Mouse (Mus musculus) MEL (cell line): Measurements from ENCODE around the gene Abcc1. TPM values are rescaled to one million over a fixed set of nuclear protein-coding genes. Genes with fewer than 3 reads are reported as not detected.
A peak's percentile ranks its signal among the peaks of the same experiment; 100 is the strongest.

Source experiments
- DNase-seq: peaks from one replicate; pipeline ENCODE4 v3.0.0; 2011; ENCODE audit warnings: low read depth, low spot score
- H3K27ac ChIP-seq: 2 replicates; pipeline ENCODE4 v1.5.1; 2012; ENCODE audit warnings: low read depth, mild to moderate bottlenecking, control low read depth, low read length, moderate library complexity; ENCODE audit not compliant: control insufficient read depth
- H3K27me3 ChIP-seq, 2 experiments: fragments of 150-350 bp in 1 of 2; sonication (generic) in 1 of 2; 2 replicates each; pipeline ENCODE4 v1.6.1; 2012; ENCODE audit warnings: low read length in 2 of 2, mild to moderate bottlenecking in 2 of 2, improper control_type of control experiment in 1 of 2, moderate library complexity in 1 of 2; ENCODE audit not compliant: insufficient read depth in 2 of 2, control insufficient read depth in 1 of 2
- H3K36me3 ChIP-seq, 2 experiments: 2 replicates each; pipeline ENCODE4 v1.6.1; 2012 to 2014; ENCODE audit warnings: low read length in 2 of 2, improper control_type of control experiment in 1 of 2, inconsistent platforms in 1 of 2, mild to moderate bottlenecking in 1 of 2; ENCODE audit not compliant: insufficient read depth in 2 of 2, control insufficient read depth in 1 of 2
- H3K4me1 ChIP-seq, 2 experiments: fragments of 150-350 bp in 1 of 2; sonication (generic) in 1 of 2; 2 replicates each; pipeline ENCODE4 v1.6.1; 2012; ENCODE audit warnings: low read length in 2 of 2, improper control_type of control experiment in 1 of 2, mild to moderate bottlenecking in 1 of 2; ENCODE audit not compliant: insufficient read depth in 2 of 2, control insufficient read depth in 1 of 2
- H3K4me3 ChIP-seq, 2 experiments: fragments of 150-350 bp in 1 of 2; sonication (generic) in 1 of 2; 2 replicates each; pipeline ENCODE4 v1.5.1; 2012; ENCODE audit warnings: low read depth in 2 of 2, low read length in 2 of 2, mild to moderate bottlenecking in 2 of 2, moderate library complexity in 2 of 2, control low read depth in 1 of 2, improper control_type of control experiment in 1 of 2; ENCODE audit not compliant: control insufficient read depth in 1 of 2, insufficient read depth in 1 of 2
- H3K79me2 ChIP-seq: 2 replicates; pipeline ENCODE4 v1.6.1; 2012; ENCODE audit warnings: mild to moderate bottlenecking, low read length, moderate library complexity; ENCODE audit not compliant: control insufficient read depth, poor library complexity, insufficient read depth
- H3K9ac ChIP-seq: 2 replicates; pipeline ENCODE4 v1.6.1; 2012; ENCODE audit warnings: low read depth, mild to moderate bottlenecking, control low read depth, low read length, moderate library complexity; ENCODE audit not compliant: control insufficient read depth, poor library complexity, severe bottlenecking
- H3K9me3 ChIP-seq: fragments of 150-350 bp; sonication (generic); replicated peaks from 2 replicates; pipeline ENCODE4 v1.6.1; 2012; ENCODE audit warnings: mild to moderate bottlenecking, low read length, improper control_type of control experiment, moderate library complexity; ENCODE audit not compliant: insufficient read depth
- E2F4 ChIP-seq: IDR thresholded peaks from 2 replicates; pipeline ENCODE4 v1.6.1; 2011; ENCODE audit warnings: low read depth, low read length, improper control_type of control experiment, borderline replicate concordance
- ELF1 ChIP-seq: IDR thresholded peaks from 2 replicates; pipeline ENCODE4 v1.6.1; 2014; ENCODE audit warnings: low read depth, mild to moderate bottlenecking, inconsistent platforms, low read length, improper control_type of control experiment, moderate library complexity
- EP300 ChIP-seq, 2 experiments: IDR thresholded peaks; 2 replicates each; pipeline ENCODE4 v1.6.1; 2011; ENCODE audit warnings: improper control_type of control experiment in 2 of 2, low read length in 2 of 2, low read depth in 1 of 2, mild to moderate bottlenecking in 1 of 2
- ETS1 ChIP-seq: IDR thresholded peaks from 2 replicates; pipeline ENCODE4 v1.6.1; 2012; ENCODE audit warnings: low read depth, mild to moderate bottlenecking, inconsistent platforms, low read length, improper control_type of control experiment, moderate library complexity
- GABPA ChIP-seq: IDR thresholded peaks from 2 replicates; pipeline ENCODE4 v1.6.1; 2012; ENCODE audit warnings: low read depth, mild to moderate bottlenecking, inconsistent platforms, low read length, improper control_type of control experiment, moderate library complexity
- GATA1 ChIP-seq: IDR thresholded peaks from 2 replicates; pipeline ENCODE4 v1.6.1; 2011; ENCODE audit warnings: low read depth, low read length, improper control_type of control experiment
- JUND ChIP-seq: IDR thresholded peaks from 2 replicates; pipeline ENCODE4 v1.6.1; 2011; ENCODE audit warnings: low read depth, mild to moderate bottlenecking, improper control_type of control experiment, low read length
- KAT2A ChIP-seq: conservative IDR thresholded peaks from 2 replicates; pipeline ENCODE4 v1.6.1; 2012; ENCODE audit warnings: low read depth, low read length, improper control_type of control experiment, inconsistent platforms
- MAFK ChIP-seq: IDR thresholded peaks from 2 replicates; pipeline ENCODE4 v1.6.1; 2011; ENCODE audit warnings: low read depth, mild to moderate bottlenecking, low read length, improper control_type of control experiment, borderline replicate concordance
- MAX ChIP-seq: IDR thresholded peaks from 2 replicates; pipeline ENCODE4 v1.6.1; 2011; ENCODE audit warnings: low read length, improper control_type of control experiment
- MAZ ChIP-seq: IDR thresholded peaks from 2 replicates; pipeline ENCODE4 v1.6.1; 2012; ENCODE audit warnings: low read depth, mild to moderate bottlenecking, inconsistent platforms, low read length, improper control_type of control experiment
- MYC ChIP-seq: IDR thresholded peaks from 2 replicates; pipeline ENCODE4 v1.6.1; 2011; ENCODE audit warnings: low read depth, mild to moderate bottlenecking, low read length, improper control_type of control experiment, moderate library complexity
- POLR2AphosphoS2 ChIP-seq: IDR thresholded peaks from 2 replicates; pipeline ENCODE4 v1.6.1; 2011; ENCODE audit warnings: low read length, improper control_type of control experiment
- POLR2AphosphoS5 ChIP-seq: IDR thresholded peaks from 2 replicates; pipeline ENCODE4 v1.6.1; 2012; ENCODE audit warnings: low read depth, borderline replicate concordance, mild to moderate bottlenecking, inconsistent platforms, low read length, moderate library complexity, mixed read lengths
- RAD21 ChIP-seq: IDR thresholded peaks from 2 replicates; pipeline ENCODE4 v1.6.1; 2011; ENCODE audit warnings: mild to moderate bottlenecking, low read depth, low read length, improper control_type of control experiment
- RCOR1 ChIP-seq: IDR thresholded peaks from 2 replicates; pipeline ENCODE4 v1.6.1; 2012; ENCODE audit warnings: low read depth, mild to moderate bottlenecking, inconsistent platforms, low read length, improper control_type of control experiment
- SIN3A ChIP-seq: IDR thresholded peaks from 2 replicates; pipeline ENCODE4 v1.6.1; 2012; ENCODE audit warnings: low read length, improper control_type of control experiment, inconsistent platforms
- SMC3 ChIP-seq: IDR thresholded peaks from 2 replicates; pipeline ENCODE4 v1.6.1; 2011; ENCODE audit warnings: low read depth, low read length, improper control_type of control experiment
- TAL1 ChIP-seq: IDR thresholded peaks from 2 replicates; pipeline ENCODE4 v1.6.1; 2012; ENCODE audit warnings: mild to moderate bottlenecking, inconsistent platforms, low read length, moderate library complexity, mixed read lengths
- TBP ChIP-seq: IDR thresholded peaks from 2 replicates; pipeline ENCODE4 v1.8.0; 2011; ENCODE audit warnings: low read depth, low read length, improper control_type of control experiment
- TCF12 ChIP-seq: IDR thresholded peaks from 2 replicates; pipeline ENCODE4 v1.6.1; 2014; ENCODE audit warnings: low read depth, mild to moderate bottlenecking, inconsistent platforms, low read length, improper control_type of control experiment, moderate library complexity
- USF2 ChIP-seq, 2 experiments: IDR thresholded peaks; 2 replicates each; pipeline ENCODE4 v1.6.1; 2011 to 2012; ENCODE audit warnings: improper control_type of control experiment in 2 of 2, low read length in 2 of 2, borderline replicate concordance in 1 of 2, inconsistent platforms in 1 of 2, low read depth in 1 of 2, mild to moderate bottlenecking in 1 of 2; ENCODE audit not compliant: insufficient read depth in 1 of 2
- ZKSCAN1 ChIP-seq: IDR thresholded peaks from 2 replicates; pipeline ENCODE4 v1.6.1; 2012; ENCODE audit warnings: low read depth, mild to moderate bottlenecking, inconsistent platforms, low read length, improper control_type of control experiment, moderate library complexity
- ZMIZ1 ChIP-seq: IDR thresholded peaks from 2 replicates; pipeline ENCODE4 v1.6.1; 2012; ENCODE audit warnings: low read depth, mild to moderate bottlenecking, inconsistent platforms, low read length, improper control_type of control experiment, moderate library complexity
- polyA plus RNA-seq, 2 experiments: library from polyadenylated mRNA; stranded (reverse) in 1 of 2; unstranded in 1 of 2; fragments of >175 nt in 1 of 2; fragments of >200 nt in 1 of 2; gene quantifications; 2 replicates each; pipeline versions ENCODE4 v1.2.1 to v1.2.4; 2012; ENCODE audit warnings: low replicate concordance in 2 of 2, low read depth in 1 of 2; ENCODE audit not compliant: insufficient read length in 2 of 2, insufficient read depth in 1 of 2, missing spikeins in 1 of 2
- total RNA-seq: library from RNA; depleted of rRNA; stranded (reverse); fragments of 300-350 nt; gene quantifications from 2 replicates; pipeline ENCODE4 v1.2.3, GENCODE M21; 2012

The Abcc1 gene
- total and polyA plus RNA-seq, 3 experiments: 31.5 to 39.8 (median 34.2) TPM

- Histone ChIP-seq H3K9me3 (no peaks in the 10 kb centered on the region), H3K4me1 (peaks cover 36 to 42% of the 10 kb centered on the region in 2 experiments), H3K4me3 (no peak overlapping the region), H3K79me2 (peaks cover 71% of the 10 kb centered on the region), H3K9ac (no peak overlapping the region), H3K27ac (no peak overlapping the region), H3K27me3 (no peaks in the 10 kb centered on the region), H3K36me3 (peaks cover 2 to 61% of the 10 kb centered on the region in 2 experiments; a peak in 2 of 4 replicates)
- TF ChIP-seq POLR2AphosphoS2 (no peak), ZKSCAN1 (peak; percentile 85)
- no peak for DNase-seq
Measured at GRCm38 (mm10) chr16:14376352-14376751, 15.0 kb downstream of the Abcc1 start.

- Histone ChIP-seq H3K79me2 (peaks cover 67% of the 10 kb centered on the region), H3K27ac (no peak overlapping the region), H3K27me3 (no peaks in the 10 kb centered on the region), H3K9me3 (no peaks in the 10 kb centered on the region), H3K4me3 (no peak overlapping the region), H3K36me3 (peaks cover 2 to 52% of the 10 kb centered on the region in 2 experiments; a peak in 2 of 4 replicates), H3K4me1 (peaks cover 29 to 32% of the 10 kb centered on the region in 2 experiments), H3K9ac (no peak overlapping the region)
- TF ChIP-seq POLR2AphosphoS5 (no peak), E2F4 (no peak), EP300 (IDR thresholded peaks at IDR 0.05; ENCODE audit: low read depth in 1 of 2, low read length in 2 of 2) (0 out of 4 replicates have a peak, but pooled peaks have one; percentile 13 to 17), JUND (no peak), ELF1 (no peak), TCF12 (peak; percentile 8; the same call in 1 of the 2 replicates), ETS1 (peak; percentile 36; the same call in 1 of the 2 replicates), TAL1 (peak; percentile 25)
- peak; percentile 30 for DNase-seq
Measured at GRCm38 (mm10) chr16:14377321-14377720, 16.0 kb downstream of the Abcc1 start.

GRCm38 (mm10) chr16:14378654-14379053 lies 17.3 kb downstream of the Abcc1 start:
- no peaks in the 10 kb centered on the region for H3K27me3 ChIP-seq
- no peak overlapping the region for H3K4me3 ChIP-seq
- H3K79me2 ChIP-seq: peaks cover 68% of the 10 kb centered on the region
- H3K36me3 ChIP-seq: peaks cover 6 to 39% of the 10 kb centered on the region in 2 experiments
- H3K27ac ChIP-seq: peak overlapping the region; percentile 81
- H3K4me1 ChIP-seq: peaks cover 22 to 27% of the 10 kb centered on the region in 2 experiments
- H3K9me3 ChIP-seq: no peaks in the 10 kb centered on the region
- peak overlapping the region; percentile 6; the same call in 1 of the 2 replicates for H3K9ac ChIP-seq
- DNase-seq: peak; percentile 86
- no peak for TF ChIP-seq USF2 (IDR thresholded peaks at IDR 0.05; ENCODE audit: borderline replicate concordance in 1 of 2, insufficient read depth in 1 of 2, low read depth in 1 of 2, low read length in 2 of 2)
- no peak for TF ChIP-seq ZMIZ1
- TF ChIP-seq TAL1: 0 out of 2 replicates have a peak, but pooled peaks have one; percentile 12
- peak; percentile 27; the same call in 1 of the 2 replicates for TF ChIP-seq TCF12
- TF ChIP-seq MYC: 0 out of 2 replicates have a peak, but pooled peaks have one; percentile 43
- TF ChIP-seq ZKSCAN1: no peak
- TF ChIP-seq MAFK: no peak
- 0 out of 2 replicates have a peak, but pooled peaks have one; percentile 50 for TF ChIP-seq ELF1
- TF ChIP-seq GATA1: peak; percentile 43; the same call in 1 of the 2 replicates
- no peak for TF ChIP-seq KAT2A
- no peak for TF ChIP-seq MAZ
- peak; percentile 70 for TF ChIP-seq SIN3A
- peak; percentile 63 for TF ChIP-seq MAX
- peak; percentile 50; the same call in 1 of the 2 replicates for TF ChIP-seq RCOR1
- TF ChIP-seq GABPA: no peak
- TF ChIP-seq RAD21: no peak
- TF ChIP-seq TBP: no peak
- peak; percentile 84 to 90 for TF ChIP-seq EP300 (IDR thresholded peaks at IDR 0.05; ENCODE audit: low read depth in 1 of 2, low read length in 2 of 2)
- 0 out of 2 replicates have a peak, but pooled peaks have one; percentile 9 for TF ChIP-seq SMC3
- TF ChIP-seq POLR2AphosphoS5: no peak
